Mouse (Mus musculus): Measurements from ENCODE around the gene Pdzd4.

- TF ChIP-seq POLR2A (IDR thresholded peaks at IDR 0.05; ENCODE audit: borderline replicate concordance, control insufficient read depth, low read depth, low read length) (no peak), CTCF (IDR thresholded peaks at IDR 0.05; ENCODE audit: control insufficient read depth, insufficient read depth, low read length) (no peak)
Measured at GRCm38 (mm10) chrX:73824185-73825151, at the start of gene Pdzd4.

Data from bone marrow, adult 2 months (tissue).